Comparison of ENCODE assay signal across 9 mouse cellular contexts in the genomic region with DNA sequence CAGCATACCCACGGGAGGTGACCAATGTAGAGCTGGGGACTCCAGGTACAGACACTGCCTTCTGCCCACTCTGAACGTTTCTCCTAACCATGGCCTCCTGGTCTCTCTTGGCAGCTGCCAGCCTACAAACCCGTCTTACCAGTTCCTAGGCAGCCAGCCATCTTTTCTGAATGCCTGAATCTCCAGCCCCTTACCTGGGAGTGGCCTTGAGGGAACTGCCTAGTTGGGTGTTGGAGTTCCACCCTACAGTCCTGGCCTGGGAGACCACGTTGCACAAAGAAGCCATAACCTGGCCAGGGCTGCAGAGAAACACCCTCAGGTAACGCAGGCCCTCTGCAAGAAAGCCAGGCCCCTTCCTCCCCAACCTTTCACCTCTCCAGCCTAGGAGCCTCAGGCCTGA.
A peak's percentile ranks its signal among the peaks of the same experiment; 100 is the strongest.
DNase-seq lines count a peak whose midpoint lies in the region; ATAC-seq and TF ChIP-seq lines count a peak whose summit lies in the region.
"Had no signal": no experiment of that assay in that cellular context is flagged by ENCODE, and none has a peak within 500 bp of the region (broad histone marks: within the 10 kb centered on the region; RNA-seq: fewer than 3 reads in every experiment).

No protein-coding gene starts in this region.

- intact Hi-C loops in heart, postnatal 25 days (cut with DNase I): no loop called here

- H3K9me3 ChIP-seq in heart, embryonic 14.5 days (ENCODE audit: control insufficient read depth, low read length): no peaks in the 10 kb centered on the region
- H3K9me3 ChIP-seq in intestine, postnatal 0 days (ENCODE audit: control insufficient read depth): no peaks in the 10 kb centered on the region

- no peak overlapping the region for H3K4me3 ChIP-seq in heart, embryonic 14.5 days (ENCODE audit: control insufficient read depth in 1 of 2, insufficient read depth in 1 of 2, low read depth in 1 of 2, low read length in 2 of 2)
- no peak overlapping the region for H3K4me3 ChIP-seq in intestine, postnatal 0 days (ENCODE audit: low read depth, low read length)
- no peak overlapping the region for H3K4me3 ChIP-seq in lung, adult 2 months (replicated peaks; ENCODE audit: extremely low read depth, low read depth, low read length)
- H3K4me3 ChIP-seq in testis, adult 2 months (ENCODE audit: control insufficient read depth, low read depth, low read length): no peak overlapping the region

- peaks cover 41 to 46% of the 10 kb centered on the region in 2 experiments for H3K4me1 ChIP-seq in heart, embryonic 14.5 days (ENCODE audit: control insufficient read depth in 2 of 2, insufficient read depth in 2 of 2, low read length in 2 of 2)
- H3K4me1 ChIP-seq in intestine, postnatal 0 days (replicated peaks; ENCODE audit: control insufficient read depth, insufficient read depth, low read length): peaks cover 5% of the 10 kb centered on the region
- peaks cover 46% of the 10 kb centered on the region for H3K4me1 ChIP-seq in lung, adult 2 months (ENCODE audit: control insufficient read depth, insufficient read depth, low read length)
- H3K4me1 ChIP-seq in testis, adult 2 months (ENCODE audit: control insufficient read depth, insufficient read depth, low read length): peaks cover 13% of the 10 kb centered on the region

- peak; percentile 73; the same call in 1 of the 2 replicates for TF ChIP-seq POLR2A in lung, adult 2 months (IDR thresholded peaks at IDR 0.05; ENCODE audit: borderline replicate concordance, extremely low read depth, low read depth, low read length)
- TF ChIP-seq POLR2A in testis, adult 2 months (IDR thresholded peaks at IDR 0.05; ENCODE audit: control insufficient read depth, low read depth, low read length): no peak

- WGBS in heart, embryonic 14.5 days: 70% methylated on average over 5 of the region's 5 CpGs
- 42% methylated on average over 5 of the region's 5 CpGs for WGBS in intestine, postnatal 0 days
- WGBS in lung, adult 2 months: 46% methylated on average over 5 of the region's 5 CpGs

- ATAC-seq in heart, embryonic 14.5 days (ENCODE audit: insufficient number of reproducible peaks, insufficient read depth, low FRiP score, low read depth): no peak
- ATAC-seq in intestine, postnatal 0 days: peak; percentile 43
- ATAC-seq in CD4-positive, CD25-positive, alpha-beta regulatory T cell, adult 4 months: no peak

- H3K36me3 ChIP-seq in heart, embryonic 14.5 days (ENCODE audit: control insufficient read depth, insufficient read depth, low read length): no peaks in the 10 kb centered on the region
- no peaks in the 10 kb centered on the region for H3K36me3 ChIP-seq in intestine, postnatal 0 days (ENCODE audit: control insufficient read depth, insufficient read depth)
- no peaks in the 10 kb centered on the region for H3K36me3 ChIP-seq in testis, adult 2 months (ENCODE audit: control insufficient read depth, insufficient read depth, low read length)

- no peak for TF ChIP-seq CTCF in intestine, postnatal 0 days (IDR thresholded peaks at IDR 0.05; ENCODE audit: low read depth)
- no peak for TF ChIP-seq CTCF in lung, adult 2 months (IDR thresholded peaks at IDR 0.05; ENCODE audit: insufficient read depth, low read length)
- TF ChIP-seq CTCF in testis, adult 2 months (IDR thresholded peaks at IDR 0.05; ENCODE audit: control insufficient read depth, insufficient read depth, insufficient replicate concordance, low read depth, low read length): no peak

- peak overlapping the region; percentile 80 to 83 for H3K27ac ChIP-seq in heart, embryonic 14.5 days (replicated peaks in 1 of 2; ENCODE audit: control insufficient read depth in 1 of 2, insufficient read depth in 1 of 2, low read depth in 2 of 2, low read length in 2 of 2)
- peak overlapping the region; percentile 55; the same call in 1 of the 2 replicates for H3K27ac ChIP-seq in intestine, postnatal 0 days (ENCODE audit: low read depth, low read length)
- peak overlapping the region; percentile 87 for H3K27ac ChIP-seq in testis, adult 2 months (ENCODE audit: control insufficient read depth, insufficient read depth, low read depth, low read length)

- no peak overlapping the region for H3K9ac ChIP-seq in heart, embryonic 14.5 days (ENCODE audit: low read length)
- H3K9ac ChIP-seq in intestine, postnatal 0 days (ENCODE audit: low read depth, low read length): no peak overlapping the region

- no peak overlapping the region for H3K4me2 ChIP-seq in heart, embryonic 14.5 days (ENCODE audit: low read length)
- 0 out of 2 replicates have a peak overlapping the region, but pooled peaks have one; percentile 43 for H3K4me2 ChIP-seq in intestine, postnatal 0 days (replicated peaks; ENCODE audit: low read depth)

- no peaks in the 10 kb centered on the region for H3K27me3 ChIP-seq in heart, embryonic 14.5 days (ENCODE audit: control insufficient read depth, insufficient read depth, low read length)
- no peaks in the 10 kb centered on the region for H3K27me3 ChIP-seq in intestine, postnatal 0 days (replicated peaks; ENCODE audit: control insufficient read depth, insufficient read depth, low read length)
- H3K27me3 ChIP-seq in testis, adult 2 months (ENCODE audit: control insufficient read depth, insufficient read depth, low read length): no peaks in the 10 kb centered on the region

- no peak for DNase-seq in heart, postnatal 25 days (ENCODE audit: low spot score)
- peak; percentile 75 for DNase-seq in lung, adult 2 months
- DNase-seq in left cerebral cortex, adult 11 months (ENCODE audit: low spot score): no peak
- no peak for DNase-seq in frontal cortex, postnatal 14 days (ENCODE audit: low spot score in 2 of 2)
- DNase-seq: left cerebral cortex, postnatal 4 days had no signal
